Mouse (Mus musculus): ENCODE data around the gene Dis3l2. TPM values are rescaled to one million over a fixed set of nuclear protein-coding genes. Genes with fewer than 3 reads are reported as not detected.

The Dis3l2 gene
- polyA plus RNA-seq, 1 experiment from 2014 or later: 26.4 TPM

DNA sequence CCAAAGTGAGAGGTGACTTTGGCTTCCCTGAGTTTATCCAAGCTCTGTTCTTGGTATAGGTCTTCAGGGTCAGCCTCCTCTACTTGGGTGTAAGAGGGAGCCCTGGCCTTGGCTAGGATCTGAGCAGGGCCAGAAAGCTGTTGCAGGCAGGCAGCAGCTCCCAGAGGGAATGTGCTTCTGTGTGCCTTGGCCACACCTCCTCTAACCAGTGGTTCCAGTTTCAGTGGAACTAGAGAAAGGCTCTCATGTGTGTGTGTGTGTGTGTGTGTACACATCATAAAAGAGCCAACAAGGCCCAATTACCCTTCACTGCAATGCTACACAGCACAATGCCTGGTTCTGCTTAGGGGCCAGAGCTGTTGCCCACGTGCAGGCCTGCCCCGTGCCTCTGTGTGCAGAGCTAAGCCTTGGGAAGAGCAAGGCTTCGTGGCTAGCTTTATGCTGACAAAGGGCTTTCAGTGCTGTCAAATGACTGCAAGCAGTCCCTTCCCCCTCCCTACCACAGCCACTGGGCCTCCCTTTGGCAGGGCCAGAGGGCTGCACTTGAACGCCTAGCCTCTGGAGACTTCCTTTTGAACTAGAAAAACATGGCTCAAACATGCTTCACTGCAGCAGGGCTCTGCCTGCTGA is 332.0 kb downstream of the Dis3l2 start:
- Histone ChIP-seq H3K4me1 (ENCODE audit: control insufficient read depth, insufficient read depth, low read length) (peaks cover 27% of the 10 kb centered on the region), H3K9me3 (ENCODE audit: control insufficient read depth, low read depth, low read length) (no peaks in the 10 kb centered on the region), H3K4me2 (replicated peaks; ENCODE audit: low read depth, low read length) (no peak overlapping the region), H3K27me3 (ENCODE audit: control insufficient read depth, insufficient read depth, low read length) (no peaks in the 10 kb centered on the region), H3K27ac (ENCODE audit: low read length) (peak overlapping the region; percentile 89), H3K36me3 (ENCODE audit: control insufficient read depth, insufficient read depth, low read length) (no peaks in the 10 kb centered on the region), H3K9ac (replicated peaks; ENCODE audit: low read depth, low read length) (no peak overlapping the region; the same call in 1 of the 2 replicates), H3K4me3 (ENCODE audit: low read depth, low read length) (no peak overlapping the region)
- ATAC-seq (ENCODE audit: insufficient number of reproducible peaks, insufficient read depth, low FRiP score, low read depth): peak; percentile 79
- WGBS: 24% methylated on average over 4 of the region's 4 CpGs

GRCm38 (mm10) chr1:87036334-87036733 is 332.7 kb downstream of the Dis3l2 start:
- Histone ChIP-seq H3K4me3 (ENCODE audit: low read depth, low read length) (no peak overlapping the region), H3K4me2 (replicated peaks; ENCODE audit: low read depth, low read length) (no peak overlapping the region), H3K9me3 (ENCODE audit: control insufficient read depth, low read depth, low read length) (no peaks in the 10 kb centered on the region), H3K4me1 (ENCODE audit: control insufficient read depth, insufficient read depth, low read length) (peaks cover 27% of the 10 kb centered on the region), H3K9ac (replicated peaks; ENCODE audit: low read depth, low read length) (no peak overlapping the region; the same call in 1 of the 2 replicates), H3K27me3 (ENCODE audit: control insufficient read depth, insufficient read depth, low read length) (no peaks in the 10 kb centered on the region), H3K36me3 (ENCODE audit: control insufficient read depth, insufficient read depth, low read length) (no peaks in the 10 kb centered on the region), H3K27ac (ENCODE audit: low read length) (peak overlapping the region; percentile 89)
- ATAC-seq (ENCODE audit: insufficient number of reproducible peaks, insufficient read depth, low FRiP score, low read depth): 0 out of 2 replicates have a peak, but pooled peaks have one; percentile 57
- WGBS: 72% methylated on average over 3 of the region's 3 CpGs

GRCm38 (mm10) chr1:87038477-87039070 is 335.0 kb downstream of the Dis3l2 start:
- Histone ChIP-seq H3K4me2 (replicated peaks; ENCODE audit: low read depth, low read length) (no peak overlapping the region), H3K9ac (replicated peaks; ENCODE audit: low read depth, low read length) (no peak overlapping the region), H3K4me1 (ENCODE audit: control insufficient read depth, insufficient read depth, low read length) (peaks cover 22% of the 10 kb centered on the region), H3K4me3 (ENCODE audit: low read depth, low read length) (no peak overlapping the region), H3K36me3 (ENCODE audit: control insufficient read depth, insufficient read depth, low read length) (no peaks in the 10 kb centered on the region), H3K27me3 (ENCODE audit: control insufficient read depth, insufficient read depth, low read length) (no peaks in the 10 kb centered on the region), H3K9me3 (ENCODE audit: control insufficient read depth, low read depth, low read length) (no peaks in the 10 kb centered on the region), H3K27ac (ENCODE audit: low read length) (no peak overlapping the region)
- ATAC-seq (ENCODE audit: insufficient number of reproducible peaks, insufficient read depth, low FRiP score, low read depth): no peak
- WGBS: 88% methylated on average over 2 of the region's 2 CpGs

GRCm38 (mm10) chr1:87041119-87041518 is 337.5 kb downstream of the Dis3l2 start:
- no peak overlapping the region for H3K9ac ChIP-seq (replicated peaks; ENCODE audit: low read depth, low read length)
- no peak overlapping the region for H3K27ac ChIP-seq (ENCODE audit: low read length)
- H3K36me3 ChIP-seq (ENCODE audit: control insufficient read depth, insufficient read depth, low read length): no peaks in the 10 kb centered on the region; the same call in 1 of the 2 replicates
- no peaks in the 10 kb centered on the region for H3K9me3 ChIP-seq (ENCODE audit: control insufficient read depth, low read depth, low read length)
- ATAC-seq (ENCODE audit: insufficient number of reproducible peaks, insufficient read depth, low FRiP score, low read depth): no peak
- no peak overlapping the region for H3K4me2 ChIP-seq (replicated peaks; ENCODE audit: low read depth, low read length)
- 14% methylated on average over 3 of the region's 3 CpGs for WGBS
- no peaks in the 10 kb centered on the region for H3K27me3 ChIP-seq (ENCODE audit: control insufficient read depth, insufficient read depth, low read length)
- H3K4me3 ChIP-seq (ENCODE audit: low read depth, low read length): no peak overlapping the region
- peaks cover 8% of the 10 kb centered on the region for H3K4me1 ChIP-seq (ENCODE audit: control insufficient read depth, insufficient read depth, low read length)

DNA sequence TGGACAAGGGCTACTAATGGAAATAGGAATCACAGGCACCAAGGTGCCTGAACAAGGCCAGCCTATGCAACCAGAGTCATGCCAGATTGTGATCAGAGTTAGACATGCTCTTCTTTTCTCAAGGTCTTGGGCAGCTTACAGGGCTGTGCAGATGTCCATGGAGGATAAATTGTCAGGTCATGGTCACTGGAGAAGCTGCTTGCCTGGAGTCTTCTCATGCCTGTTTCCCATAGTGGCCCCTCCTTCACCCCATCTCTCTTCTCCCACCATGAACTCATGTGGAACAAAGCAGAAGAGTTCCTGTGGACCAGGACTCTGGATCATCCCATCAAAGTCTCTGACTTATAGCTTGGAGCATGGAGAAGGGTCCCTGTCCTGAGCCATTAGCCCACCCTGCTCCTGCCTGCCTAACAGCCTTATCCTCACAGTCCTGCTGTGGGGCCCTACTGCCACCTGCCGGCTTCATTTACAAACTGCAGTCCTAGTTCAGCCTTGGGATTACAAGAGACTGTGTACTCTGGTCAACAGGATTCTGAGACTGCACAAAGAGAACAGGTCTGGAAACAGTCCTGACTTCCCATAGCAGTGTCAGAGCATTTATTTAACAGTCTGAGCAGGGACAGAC is 338.3 kb downstream of the Dis3l2 start:
- H3K9me3 ChIP-seq (ENCODE audit: control insufficient read depth, low read depth, low read length): no peaks in the 10 kb centered on the region
- H3K27me3 ChIP-seq (ENCODE audit: control insufficient read depth, insufficient read depth, low read length): no peaks in the 10 kb centered on the region
- peaks cover under 1% of the 10 kb centered on the region; the same call in 1 of the 2 replicates for H3K4me1 ChIP-seq (ENCODE audit: control insufficient read depth, insufficient read depth, low read length)
- 4% methylated on average over 1 of the region's 1 CpGs for WGBS
- H3K36me3 ChIP-seq (ENCODE audit: control insufficient read depth, insufficient read depth, low read length): no peaks in the 10 kb centered on the region; the same call in 1 of the 2 replicates
- no peak overlapping the region for H3K4me3 ChIP-seq (ENCODE audit: low read depth, low read length)
- no peak overlapping the region for H3K27ac ChIP-seq (ENCODE audit: low read length)
- ATAC-seq (ENCODE audit: insufficient number of reproducible peaks, insufficient read depth, low FRiP score, low read depth): 0 out of 2 replicates have a peak, but pooled peaks have one; percentile 23
- no peak overlapping the region for H3K4me2 ChIP-seq (replicated peaks; ENCODE audit: low read depth, low read length)
- no peak overlapping the region for H3K9ac ChIP-seq (replicated peaks; ENCODE audit: low read depth, low read length)

DNA sequence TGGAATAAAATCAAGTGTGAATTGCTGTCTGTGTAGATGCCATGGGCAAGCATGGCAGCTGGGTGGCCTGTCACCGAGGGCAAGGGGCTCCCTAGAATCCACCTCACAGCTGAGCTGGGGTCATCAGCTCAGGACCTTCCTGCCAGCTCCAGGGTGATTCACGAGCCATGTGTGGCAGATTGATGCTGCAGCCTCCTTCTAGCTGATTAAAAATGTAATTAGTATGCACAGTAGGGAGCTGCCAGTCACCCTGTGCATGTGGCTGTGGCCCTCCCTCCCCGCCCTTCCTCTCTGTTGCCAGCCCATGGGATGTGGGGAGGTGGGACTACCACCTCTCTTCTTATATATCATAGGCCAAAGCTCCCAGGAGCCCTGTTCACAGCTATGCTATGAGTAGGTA is 346.5 kb downstream of the Dis3l2 start:
- no peaks in the 10 kb centered on the region; the same call in 1 of the 2 replicates for H3K36me3 ChIP-seq (ENCODE audit: control insufficient read depth, insufficient read depth, low read length)
- WGBS: 79% methylated on average over 3 of the region's 3 CpGs
- H3K4me2 ChIP-seq (replicated peaks; ENCODE audit: low read depth, low read length): no peak overlapping the region
- H3K27me3 ChIP-seq (ENCODE audit: control insufficient read depth, insufficient read depth, low read length): no peaks in the 10 kb centered on the region
- H3K9me3 ChIP-seq (ENCODE audit: control insufficient read depth, low read depth, low read length): no peaks in the 10 kb centered on the region
- no peak overlapping the region for H3K4me3 ChIP-seq (ENCODE audit: low read depth, low read length)
- no peak overlapping the region for H3K27ac ChIP-seq (ENCODE audit: low read length)
- H3K9ac ChIP-seq (replicated peaks; ENCODE audit: low read depth, low read length): no peak overlapping the region
- no peaks in the 10 kb centered on the region for H3K4me1 ChIP-seq (ENCODE audit: control insufficient read depth, insufficient read depth, low read length)
- no peak for ATAC-seq (ENCODE audit: insufficient number of reproducible peaks, insufficient read depth, low FRiP score, low read depth)

- 72% methylated on average over 1 of the region's 1 CpGs for WGBS
- ATAC-seq (ENCODE audit: insufficient number of reproducible peaks, insufficient read depth, low FRiP score, low read depth): no peak
- no peak overlapping the region for H3K4me3 ChIP-seq (ENCODE audit: low read depth, low read length)
- no peak overlapping the region for H3K4me2 ChIP-seq (replicated peaks; ENCODE audit: low read depth, low read length)
- H3K9ac ChIP-seq (replicated peaks; ENCODE audit: low read depth, low read length): no peak overlapping the region
- no peaks in the 10 kb centered on the region for H3K9me3 ChIP-seq (ENCODE audit: control insufficient read depth, low read depth, low read length)
- H3K4me1 ChIP-seq (ENCODE audit: control insufficient read depth, insufficient read depth, low read length): no peaks in the 10 kb centered on the region
- H3K27ac ChIP-seq (ENCODE audit: low read length): no peak overlapping the region
- no peaks in the 10 kb centered on the region for H3K27me3 ChIP-seq (ENCODE audit: control insufficient read depth, insufficient read depth, low read length)
- no peaks in the 10 kb centered on the region; the same call in 1 of the 2 replicates for H3K36me3 ChIP-seq (ENCODE audit: control insufficient read depth, insufficient read depth, low read length)
These were observed 347.1 kb downstream of the Dis3l2 start for GRCm38 (mm10) chr1:87050700-87051099.

- no peak overlapping the region for H3K27ac ChIP-seq (ENCODE audit: low read length)
- H3K9me3 ChIP-seq (ENCODE audit: control insufficient read depth, low read depth, low read length): no peaks in the 10 kb centered on the region
- 85% methylated on average over 4 of the region's 4 CpGs for WGBS
- no peaks in the 10 kb centered on the region for H3K4me1 ChIP-seq (ENCODE audit: control insufficient read depth, insufficient read depth, low read length)
- no peaks in the 10 kb centered on the region for H3K27me3 ChIP-seq (ENCODE audit: control insufficient read depth, insufficient read depth, low read length)
- H3K9ac ChIP-seq (replicated peaks; ENCODE audit: low read depth, low read length): no peak overlapping the region
- no peak for ATAC-seq (ENCODE audit: insufficient number of reproducible peaks, insufficient read depth, low FRiP score, low read depth)
- no peaks in the 10 kb centered on the region; the same call in 1 of the 2 replicates for H3K36me3 ChIP-seq (ENCODE audit: control insufficient read depth, insufficient read depth, low read length)
- H3K4me2 ChIP-seq (replicated peaks; ENCODE audit: low read depth, low read length): no peak overlapping the region
- H3K4me3 ChIP-seq (ENCODE audit: low read depth, low read length): no peak overlapping the region
These were observed 347.8 kb downstream of the Dis3l2 start for GRCm38 (mm10) chr1:87051369-87051768.
